Mouse (Mus musculus): ENCODE results near the gene Qser1.

Gene Qser1

GRCm38 (mm10) chr2:104732562-104733256 is 83.9 kb downstream of the Qser1 start:
- in situ Hi-C loops (cut with MboI): no loop called here

- in situ Hi-C loops (cut with MboI): no loop called here
These were observed 84.5 kb downstream of the Qser1 start for GRCm38 (mm10) chr2:104732033-104732444.

GRCm38 (mm10) chr2:104727369-104727768 is 89.2 kb downstream of the Qser1 start:
- in situ Hi-C loops (cut with MboI): no loop called here

GRCm38 (mm10) chr2:104722021-104722420 is 94.5 kb downstream of the Qser1 start:
- in situ Hi-C loops (cut with MboI): no loop called here

- in situ Hi-C loops (cut with MboI): no loop called here
These were observed 98.7 kb downstream of the Qser1 start for GRCm38 (mm10) chr2:104717827-104718226.

- in situ Hi-C loops (cut with MboI): no loop called here
These were observed 99.3 kb downstream of the Qser1 start for GRCm38 (mm10) chr2:104717231-104717735.

- in situ Hi-C loops (cut with MboI): no loop called here
These were observed 100.3 kb downstream of the Qser1 start, which contains the start of gene Pin1rt1 for GRCm38 (mm10) chr2:104716279-104716678. TSS of gene Pin1rt1 (minus strand) at chr2:104716379.

GRCm38 (mm10) chr2:104714254-104714691 is 102.3 kb downstream of the Qser1 start:
- in situ Hi-C loops (cut with MboI): no loop called here

GRCm38 (mm10) chr2:104712486-104712809 is 104.1 kb downstream of the Qser1 start:
- in situ Hi-C loops (cut with MboI): no loop called here

GRCm38 (mm10) chr2:104711585-104712485 is 104.7 kb downstream of the Qser1 start, which contains the start of gene Tcp11l1:
TSS of gene Tcp11l1 (minus strand) at chr2:104712169.
- in situ Hi-C loops (cut with MboI): no loop called here

GRCm38 (mm10) chr2:104710670-104711370 is 105.7 kb downstream of the Qser1 start:
- in situ Hi-C loops (cut with MboI): no loop called here

GRCm38 (mm10) chr2:104709786-104710337 is 106.7 kb downstream of the Qser1 start:
- in situ Hi-C loops (cut with MboI): no loop called here

Data from mature B cell (primary cell).